Mouse (Mus musculus) CH12.LX (cell line): ENCODE data around the gene Ift140.

Experiments used
- CHD2 ChIP-seq: IDR thresholded peaks from 2 replicates; pipeline ENCODE4 v1.6.1; 2011; ENCODE audit warnings: low read length, improper control_type of control experiment
- CTCF ChIP-seq, 2 experiments: IDR thresholded peaks in 1 of 2; conservative IDR thresholded peaks in 1 of 2; 2 replicates each; pipeline ENCODE4 v1.5.1; 2011 to 2012; ENCODE audit warnings: low read depth in 2 of 2, low read length in 2 of 2, improper control_type of control experiment in 1 of 2, inconsistent platforms in 1 of 2, mild to moderate bottlenecking in 1 of 2, moderate library complexity in 1 of 2
- EP300 ChIP-seq: IDR thresholded peaks from 2 replicates; pipeline ENCODE4 v1.6.1; 2011; ENCODE audit warnings: low read length, improper control_type of control experiment
- HCFC1 ChIP-seq: IDR thresholded peaks from 2 replicates; pipeline ENCODE4 v1.6.1; 2012; ENCODE audit warnings: low read depth, mild to moderate bottlenecking, inconsistent platforms, low read length, improper control_type of control experiment
- JUND ChIP-seq: conservative IDR thresholded peaks from 2 replicates; pipeline ENCODE4 v1.6.1; 2011; ENCODE audit warnings: low read depth, low read length, improper control_type of control experiment
- MAX ChIP-seq: IDR thresholded peaks from 2 replicates; pipeline ENCODE4 v1.6.1; 2011; ENCODE audit warnings: low read length, improper control_type of control experiment
- POLR2AphosphoS2 ChIP-seq: IDR thresholded peaks from 2 replicates; pipeline ENCODE4 v1.6.1; 2011; ENCODE audit warnings: low read depth, low read length, improper control_type of control experiment
- SMC3 ChIP-seq: IDR thresholded peaks from 2 replicates; pipeline ENCODE4 v1.6.1; 2011; ENCODE audit warnings: low read depth, low read length, improper control_type of control experiment

DNA sequence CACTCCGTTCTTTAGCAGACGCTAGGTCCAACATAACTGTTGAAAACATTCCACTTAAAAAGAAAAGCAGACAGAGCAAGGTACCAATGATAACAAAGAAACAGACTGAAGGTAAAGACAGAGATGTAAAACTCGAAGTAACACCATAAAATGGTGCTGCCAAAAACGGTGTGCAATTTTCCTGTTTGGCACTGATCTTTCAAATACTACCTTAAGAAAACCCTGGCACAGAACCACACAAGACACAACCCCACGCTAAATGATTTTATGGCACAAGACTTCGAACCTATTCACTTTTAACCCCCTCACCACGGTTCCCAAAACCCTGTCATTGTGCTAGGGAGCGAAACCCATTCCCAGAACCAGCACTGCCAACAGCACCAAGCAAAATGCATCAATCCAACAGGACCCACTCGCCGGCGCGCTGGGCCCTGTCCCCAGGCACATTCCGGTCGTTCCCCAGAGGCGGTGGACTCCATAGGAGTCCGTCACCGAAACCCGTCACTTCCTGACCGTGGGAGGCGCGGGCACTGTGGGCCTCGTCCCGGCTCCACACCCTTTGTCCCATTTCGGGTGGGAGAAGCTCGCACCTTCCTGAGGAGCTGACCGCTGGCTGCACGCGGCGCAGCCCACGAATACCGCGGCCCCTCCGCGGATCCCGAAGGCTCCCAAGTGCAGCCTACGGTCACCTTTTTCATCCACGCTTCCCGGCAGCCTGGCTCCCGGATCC is 879 bp upstream of the Ift140 start:
- TF ChIP-seq EP300 (no peak), CTCF (conservative IDR thresholded peaks at IDR 0.05 in 1 of 2, IDR thresholded peaks at IDR 0.05 in 1 of 2; ENCODE audit: low read depth in 2 of 2, low read length in 2 of 2) (no peak), SMC3 (no peak), HCFC1 (no peak), CHD2 (no peak), MAX (no peak), JUND (no peak), POLR2AphosphoS2 (no peak)
